Mouse (Mus musculus) heart, embryonic 10.5 days (tissue): ENCODE measurements around the gene Entr1. TPM values are rescaled to one million over a fixed set of nuclear protein-coding genes. Genes with fewer than 3 reads are reported as not detected.
A peak's percentile ranks its signal among the peaks of the same experiment; 100 is the strongest.
"Not testable (repeated sequence)": the region's sequence is repeated elsewhere in the genome, so short reads cannot be mapped to it uniquely, and the experiment has no call there.

Experiments
- DNase-seq: peaks from one replicate; pipeline ENCODE4 v3.0.0-alpha.2; 2017; ENCODE audit warnings: low spot score
- H3K27ac ChIP-seq: fragments of 300-500 bp; sonication (generic); 2 replicates; pipeline ENCODE4 v1.5.1; 2016; ENCODE audit warnings: mild to moderate bottlenecking
- H3K27me3 ChIP-seq: fragments of 300-500 bp; sonication (generic); 2 replicates; pipeline ENCODE4 v1.6.1; 2016; ENCODE audit warnings: mild to moderate bottlenecking; ENCODE audit not compliant: poor library complexity, insufficient read depth, severe bottlenecking
- H3K36me3 ChIP-seq: fragments of 300-500 bp; sonication (generic); 2 replicates; pipeline ENCODE4 v1.6.1; 2016; ENCODE audit warnings: mild to moderate bottlenecking, moderate library complexity
- H3K4me1 ChIP-seq: fragments of 300-500 bp; sonication (generic); 2 replicates; pipeline ENCODE4 v1.6.1; 2016; ENCODE audit warnings: mild to moderate bottlenecking
- H3K4me3 ChIP-seq: fragments of 300-500 bp; sonication (generic); 2 replicates; pipeline ENCODE4 v1.5.1; 2016; ENCODE audit warnings: mild to moderate bottlenecking, moderate library complexity
- H3K9me3 ChIP-seq: fragments of 300-500 bp; sonication (generic); 2 replicates; pipeline ENCODE4 v1.6.1; 2016; ENCODE audit warnings: mild to moderate bottlenecking, moderate library complexity
- WGBS: fragments of 180-500 bp; shearing (Covaris S2); methylation state at CpG from one replicate; pipeline ENCODE4 v1.1.7; 2016; 5-methylcytosine and 5-hydroxymethylcytosine counted together
- polyA plus RNA-seq: library from polyadenylated mRNA; unstranded; fragments of >200 nt; fragmentation: Nextera tagmentation; extraction: Ambion mirVana; gene quantifications from 2 replicates; pipeline ENCODE4 v1.2.1, GENCODE M21; 2016

The Entr1 gene
- polyA plus RNA-seq, 1 experiment from 2014 or later = 113 TPM

DNA sequence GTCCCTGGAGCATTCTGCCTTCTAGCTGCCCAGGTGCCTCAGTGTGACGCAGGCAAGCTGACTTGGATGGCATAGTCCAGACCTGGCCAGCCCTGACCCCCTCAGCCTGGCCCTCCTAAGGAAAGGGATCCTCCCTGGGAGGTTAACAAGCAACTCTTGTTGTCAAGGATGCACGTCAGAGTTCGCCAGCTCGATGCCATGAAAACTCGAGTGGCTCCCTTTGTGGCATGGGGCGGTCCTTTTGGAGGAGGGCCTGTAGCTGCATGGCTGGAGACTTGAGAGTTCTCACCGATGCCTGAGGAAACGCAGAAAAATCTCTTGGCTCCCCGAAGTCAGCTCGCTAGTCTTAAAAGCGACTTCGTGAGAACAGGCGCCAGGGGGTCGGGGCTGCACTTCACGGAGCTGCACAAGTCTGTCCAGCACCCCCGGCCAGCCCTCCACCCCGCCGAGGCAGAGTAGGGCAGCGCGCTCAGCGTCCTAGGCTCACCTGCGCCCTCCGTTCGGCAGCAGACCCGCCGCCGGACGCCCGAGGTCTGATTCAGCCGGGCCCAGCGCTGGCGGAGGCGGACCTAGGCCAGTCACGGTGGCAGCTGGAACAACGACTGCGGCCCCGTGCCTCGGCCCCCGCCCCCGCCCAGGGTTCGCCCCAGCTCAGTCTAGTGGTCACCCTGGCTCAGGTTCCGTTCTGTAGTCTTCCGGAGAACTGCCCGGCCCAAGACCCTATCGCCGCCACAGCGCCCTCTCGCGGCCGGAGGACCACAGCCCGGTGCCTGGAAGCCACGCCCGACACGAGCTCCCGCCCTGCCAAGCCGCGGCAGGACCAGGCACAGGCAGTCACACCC is 19.6 kb upstream of the Entr1 start, which contains the start of gene Inpp5e:
Inpp5e (minus strand) TSS at position 689 of the 842 bp plus-strand sequence.
- WGBS = under 1% methylated on average over 57 of the region's 57 CpGs
- no peaks in the 10 kb centered on the region for H3K27me3 ChIP-seq
- H3K4me1 ChIP-seq = peaks cover 44% of the 10 kb centered on the region
- peaks cover 56% of the 10 kb centered on the region for H3K36me3 ChIP-seq
- peak; percentile 97 for DNase-seq
- peak within 1 kb of the TSS; percentile 91 for H3K4me3 ChIP-seq
- H3K27ac ChIP-seq = peak within 1 kb of the TSS; percentile 95
- H3K9me3 ChIP-seq = no peaks in the 10 kb centered on the region

GRCm38 (mm10) chr2:26403306-26403705 is 14.2 kb upstream of the Entr1 start:
- H3K27ac ChIP-seq = no peak overlapping the region
- 78% methylated on average over 8 of the region's 8 CpGs for WGBS
- H3K9me3 ChIP-seq = no peaks in the 10 kb centered on the region
- DNase-seq = peak; percentile 69
- H3K4me3 ChIP-seq = no peak overlapping the region
- peaks cover 43% of the 10 kb centered on the region for H3K4me1 ChIP-seq
- no peaks in the 10 kb centered on the region for H3K27me3 ChIP-seq
- peaks cover 66% of the 10 kb centered on the region for H3K36me3 ChIP-seq

DNA sequence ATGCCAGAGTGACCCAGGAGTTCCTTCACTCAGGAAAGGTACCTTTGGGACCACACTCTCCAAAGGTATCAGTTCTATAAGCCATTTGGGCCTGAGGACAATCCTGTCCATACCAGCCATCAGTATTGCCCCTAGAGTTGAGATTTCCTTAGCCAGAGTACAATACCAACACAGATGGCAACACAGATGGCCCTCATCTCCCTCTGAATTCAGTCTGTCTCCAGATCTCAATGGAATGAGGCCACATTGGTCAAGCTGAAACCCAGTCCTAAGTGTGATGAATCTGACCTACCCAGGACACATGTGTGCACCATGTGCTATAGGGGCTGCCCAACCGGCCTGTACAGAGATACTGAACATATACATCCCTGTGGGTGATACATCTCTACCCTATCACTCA is 13.1 kb upstream of the Entr1 start:
- DNase-seq = no peak
- Histone ChIP-seq H3K27me3 (no peaks in the 10 kb centered on the region), H3K4me1 (peaks cover 33% of the 10 kb centered on the region), H3K36me3 (peaks cover 76% of the 10 kb centered on the region), H3K4me3 (no peak overlapping the region), H3K27ac (no peak overlapping the region), H3K9me3 (no peaks in the 10 kb centered on the region)
- 80% methylated on average over 1 of the region's 1 CpGs for WGBS

GRCm38 (mm10) chr2:26401023-26401422 is 11.9 kb upstream of the Entr1 start:
- Histone ChIP-seq H3K4me3 (no peak overlapping the region), H3K36me3 (peaks cover 78% of the 10 kb centered on the region), H3K4me1 (peaks cover 21% of the 10 kb centered on the region; the same call in 1 of the 2 replicates), H3K27me3 (no peaks in the 10 kb centered on the region), H3K9me3 (no peaks in the 10 kb centered on the region), H3K27ac (no peak overlapping the region)
- DNase-seq = no peak
- 84% methylated on average over 4 of the region's 4 CpGs for WGBS

DNA sequence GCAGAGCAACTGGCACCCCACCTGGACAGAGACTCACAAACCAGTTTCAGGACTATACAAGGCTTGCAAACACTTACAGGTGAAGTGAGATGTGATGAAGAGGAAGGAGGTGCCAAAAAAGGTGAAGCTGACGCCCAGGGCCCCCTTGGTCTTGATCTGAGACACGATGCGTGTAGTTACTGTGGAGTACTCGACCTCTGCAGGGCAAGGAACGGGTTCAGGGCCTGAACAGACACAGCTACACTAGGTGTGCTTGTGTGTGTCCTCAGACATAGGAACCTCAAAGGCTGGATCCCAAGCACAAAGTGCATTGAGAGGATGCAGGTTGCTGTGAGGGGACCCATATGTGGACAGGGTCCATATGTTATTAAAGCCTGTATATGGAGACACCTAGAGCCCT is 11.2 kb upstream of the Entr1 start:
- Histone ChIP-seq H3K4me3 (no peak overlapping the region), H3K27ac (no peak overlapping the region), H3K27me3 (no peaks in the 10 kb centered on the region), H3K36me3 (peaks cover 83% of the 10 kb centered on the region), H3K4me1 (peaks cover 17% of the 10 kb centered on the region; the same call in 1 of the 2 replicates), H3K9me3 (no peaks in the 10 kb centered on the region)
- 89% methylated on average over 5 of the region's 5 CpGs for WGBS
- DNase-seq = no peak

- H3K9me3 ChIP-seq = no peaks in the 10 kb centered on the region
- H3K36me3 ChIP-seq = peaks cover 86% of the 10 kb centered on the region
- H3K4me3 ChIP-seq = no peak overlapping the region
- 76% methylated on average over 5 of the region's 5 CpGs for WGBS
- H3K4me1 ChIP-seq = peaks cover 13% of the 10 kb centered on the region; the same call in 1 of the 2 replicates
- peak overlapping the region; percentile 16; the same call in 1 of the 2 replicates for H3K27ac ChIP-seq
- H3K27me3 ChIP-seq = no peaks in the 10 kb centered on the region
- DNase-seq = no peak
Observed at GRCm38 (mm10) chr2:26399647-26400046, 10.5 kb upstream of the Entr1 start.

GRCm38 (mm10) chr2:26398978-26399377 is 9.9 kb upstream of the Entr1 start:
- no peaks in the 10 kb centered on the region for H3K9me3 ChIP-seq
- no peak overlapping the region for H3K27ac ChIP-seq
- peaks cover 11% of the 10 kb centered on the region; the same call in 1 of the 2 replicates for H3K4me1 ChIP-seq
- DNase-seq = no peak
- 87% methylated on average over 8 of the region's 8 CpGs for WGBS
- H3K4me3 ChIP-seq = no peak overlapping the region
- H3K27me3 ChIP-seq = no peaks in the 10 kb centered on the region
- peaks cover 93% of the 10 kb centered on the region for H3K36me3 ChIP-seq

DNA sequence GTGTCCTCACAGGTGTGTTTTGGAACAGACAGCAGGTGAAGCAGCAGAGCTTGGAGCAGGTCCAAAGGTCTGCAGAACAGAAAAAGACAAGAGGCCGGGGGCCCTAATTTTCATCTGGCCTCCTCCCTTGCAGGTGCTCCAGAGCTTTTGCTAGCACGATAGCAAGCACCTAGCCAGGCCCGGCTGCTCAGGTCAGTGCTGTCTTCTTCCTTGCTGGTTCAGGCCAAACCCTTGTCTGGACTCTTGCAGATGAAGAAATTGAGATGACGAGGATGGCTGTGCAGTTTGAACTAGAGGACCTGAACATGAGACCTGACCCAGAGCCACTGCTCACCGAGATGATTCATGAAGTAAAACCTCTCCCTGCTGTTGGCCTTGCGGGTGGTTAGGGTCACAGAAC is 2.5 kb upstream of the Entr1 start:
- no peak for DNase-seq
- Histone ChIP-seq H3K9me3 (no peaks in the 10 kb centered on the region), H3K27ac (no peak overlapping the region), H3K4me1 (peaks cover 23% of the 10 kb centered on the region), H3K27me3 (no peaks in the 10 kb centered on the region), H3K36me3 (peaks cover 74% of the 10 kb centered on the region), H3K4me3 (no peak overlapping the region)
- 89% methylated on average over 6 of the region's 6 CpGs for WGBS

- Histone ChIP-seq H3K9me3 (no peaks in the 10 kb centered on the region), H3K27ac (no peak overlapping the region), H3K27me3 (no peaks in the 10 kb centered on the region), H3K36me3 (peaks cover 74% of the 10 kb centered on the region), H3K4me1 (peaks cover 23% of the 10 kb centered on the region), H3K4me3 (no peak overlapping the region)
- DNase-seq = no peak
- 81% methylated on average over 3 of the region's 3 CpGs for WGBS
Observed at GRCm38 (mm10) chr2:26390954-26391353, 1.8 kb upstream of the Entr1 start.

DNA sequence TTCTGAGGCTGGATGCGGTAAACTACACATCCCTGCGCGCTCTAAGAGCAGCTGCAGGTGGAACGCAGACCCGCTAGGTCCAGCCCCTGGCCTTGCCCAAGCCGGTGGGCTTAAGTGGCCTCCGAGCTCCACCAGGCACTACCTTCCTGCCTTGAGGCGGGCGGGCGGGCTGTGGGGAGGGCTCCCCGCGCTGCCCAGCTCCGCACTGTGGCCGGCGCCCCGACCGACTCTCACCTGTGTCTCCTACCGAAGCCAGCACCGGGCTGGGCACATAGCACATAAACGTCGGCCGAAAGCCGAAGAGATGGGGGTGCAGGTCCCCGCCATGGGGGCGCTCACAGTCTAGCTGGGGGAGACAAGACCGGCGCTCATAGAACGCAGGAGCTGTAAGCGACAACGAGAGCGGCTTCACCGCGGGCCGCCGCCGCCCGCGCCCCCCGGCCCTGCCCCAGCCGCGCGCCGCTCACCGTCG is 398 bp downstream of the Entr1 start:
- Histone ChIP-seq H3K4me3 (peak overlapping the region; percentile 95), H3K27ac (peak overlapping the region; percentile 92), H3K4me1 (peaks cover 23% of the 10 kb centered on the region), H3K9me3 (no peaks in the 10 kb centered on the region), H3K27me3 (no peaks in the 10 kb centered on the region), H3K36me3 (peaks cover 74% of the 10 kb centered on the region)
- no peak for DNase-seq
- under 1% methylated on average over 45 of the region's 45 CpGs for WGBS

DNA sequence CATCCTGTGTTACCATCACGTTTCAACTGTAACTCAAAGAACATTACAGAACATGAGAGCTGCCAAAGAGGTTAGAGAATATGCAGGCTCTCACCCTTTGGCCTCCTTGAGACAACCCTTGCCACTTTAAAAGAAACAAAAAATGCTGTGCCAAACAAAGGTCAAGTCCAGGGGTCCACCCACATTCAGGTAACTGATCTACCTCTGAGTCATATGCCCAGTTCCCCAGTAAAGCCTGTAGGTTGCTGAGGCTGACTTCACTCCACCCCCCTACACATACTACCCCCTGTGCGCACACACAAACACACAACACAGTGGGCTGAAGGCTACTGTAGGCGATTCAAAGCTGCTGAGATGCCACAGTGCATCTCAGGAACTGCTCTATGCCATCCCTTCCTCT is 1.4 kb downstream of the Entr1 start:
- Histone ChIP-seq H3K27me3 (no peaks in the 10 kb centered on the region), H3K27ac (no peak overlapping the region; the same call in 1 of the 2 replicates), H3K9me3 (no peaks in the 10 kb centered on the region), H3K4me3 (peak overlapping the region; percentile 95), H3K4me1 (peaks cover 23% of the 10 kb centered on the region), H3K36me3 (peaks cover 74% of the 10 kb centered on the region)
- no peak for DNase-seq
- WGBS = 90% methylated on average over 3 of the region's 3 CpGs

DNA sequence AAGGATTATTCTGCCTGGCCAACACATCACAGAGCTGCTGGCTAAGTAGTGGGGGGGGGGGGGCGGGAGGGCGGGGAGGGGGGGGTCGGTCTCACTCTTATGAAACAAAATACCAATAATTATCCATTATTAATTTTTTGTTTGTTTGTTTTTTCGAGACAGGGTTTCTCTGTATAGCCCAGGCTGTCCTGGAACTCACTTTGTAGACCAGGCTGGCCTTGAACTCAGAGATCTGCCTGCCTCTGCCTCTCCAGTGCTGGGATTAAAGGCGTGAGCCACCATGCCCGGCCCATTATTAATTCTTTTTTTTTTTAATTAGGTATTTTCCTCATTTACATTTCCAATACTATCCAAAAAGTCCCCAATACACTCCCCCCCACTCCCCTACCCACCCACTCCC is 8.2 kb downstream of the Entr1 start:
- Histone ChIP-seq H3K36me3 (peaks cover 71% of the 10 kb centered on the region), H3K4me3 (peak overlapping the region; percentile 81), H3K27ac (peak overlapping the region; percentile 83)
- not testable (repeated sequence) for H3K27me3 ChIP-seq, H3K4me1 ChIP-seq, H3K9me3 ChIP-seq, DNase-seq
- WGBS = 30% methylated on average over 6 of the region's 6 CpGs

- under 1% methylated on average over 38 of the region's 38 CpGs for WGBS
- peak within 1 kb of the TSS; percentile 83 for H3K27ac ChIP-seq
- peak; percentile 96 for DNase-seq
Observed at GRCm38 (mm10) chr2:26380131-26380771, 8.9 kb downstream of the Entr1 start, which contains the start of gene Snapc4. Gene Snapc4, minus strand, starts transcription at chr2:26380653.

More at GRCm38 (mm10) chr2:26380131-26380771, 8.9 kb downstream of the Entr1 start, which contains the start of gene Snapc4:
- Histone ChIP-seq H3K4me3 (peak within 1 kb of the TSS; percentile 81), H3K27me3 (no peaks in the 10 kb centered on the region), H3K4me1 (peaks cover 3% of the 10 kb centered on the region; the same call in 1 of the 2 replicates), H3K36me3 (peaks cover 71% of the 10 kb centered on the region), H3K9me3 (no peaks in the 10 kb centered on the region)
